ENCODE assay signal across 24 mouse cellular contexts in genomic region chr7:99887743-99888142, GRCm38 (mm10). TPM values are rescaled to one million over a fixed set of nuclear protein-coding genes. Genes with fewer than 3 reads are reported as not detected.
"Had no signal": no experiment of that assay in that cellular context is flagged by ENCODE, and none has a peak within 500 bp of the region (broad histone marks: within the 10 kb centered on the region; RNA-seq: fewer than 3 reads in every experiment).

No protein-coding gene starts in this region.

- ATAC-seq: hindbrain, postnatal 0 days; intestine, embryonic 16.5 days; liver, embryonic 12.5 days had no signal

- H3K4me3 ChIP-seq: heart, embryonic 13.5 days; heart, embryonic 15.5 days; hindbrain, embryonic 13.5 days; hindbrain, embryonic 15.5 days; left cerebral cortex, adult 2 months; limb, embryonic 13.5 days; limb, embryonic 15.5 days; liver, embryonic 12.5 days had no signal

- H3K27ac ChIP-seq: heart, embryonic 13.5 days; heart, embryonic 15.5 days; hindbrain, embryonic 13.5 days; hindbrain, embryonic 15.5 days; hindbrain, postnatal 0 days; left cerebral cortex, adult 2 months; limb, embryonic 13.5 days; limb, embryonic 15.5 days; liver, embryonic 12.5 days had no signal

- DNase-seq: gastrocnemius, postnatal 14 days; gastrocnemius, postnatal 36 days; heart, adult 18-20 months; heart, postnatal 14 days; heart, postnatal 36 days; kidney, adult 11 months; kidney, adult 2 months; kidney, postnatal 10 days; kidney, postnatal 25 days; kidney, postnatal 4 days; left cerebral cortex, postnatal 4 days had no signal

RNA-seq across cellular contexts. Expression of gene Xrra1, which starts 28.8 kb away (rescaled TPM):
- total RNA-seq: heart, adult 8-10 months; heart, postnatal 36 days; hematopoietic stem cell, adult 5-6 weeks; liver, adult 2 months had no signal
